Mouse (Mus musculus): ENCODE measurements at regions not wholly inside any gene's neighbourhood (a gene's known extent, or its start where the extent isn't known, plus 50 kb on each side); places are given as distances from the start of the nearest gene placed in this dataset.

DNA sequence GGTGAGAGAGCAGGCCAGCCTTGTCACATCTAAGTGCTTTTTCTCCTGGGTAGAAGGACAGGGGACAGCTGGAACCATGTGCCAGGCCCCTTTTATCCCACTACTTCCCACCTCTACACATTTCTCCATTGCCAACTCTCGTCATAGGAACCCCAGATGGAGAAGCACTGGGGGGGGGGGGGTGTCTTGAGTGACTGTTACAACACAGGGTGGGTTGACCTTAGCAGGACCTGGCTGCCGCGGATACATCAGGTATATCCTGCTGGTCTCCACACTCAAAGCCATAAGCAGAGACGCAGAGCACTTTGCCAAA, 70.1 kb upstream of the Ppp2r5c start:
- Histone ChIP-seq H3K4me1 (peaks cover 63% of the 10 kb centered on the region), H3K9me3 (no peaks in the 10 kb centered on the region), H3K27me3 (ENCODE audit: poor library complexity, severe bottlenecking) (peaks cover 84% of the 10 kb centered on the region), H3K27ac (0 out of 2 replicates have a peak overlapping the region, but pooled peaks have one; percentile 35), H3K36me3 (replicated peaks) (no peaks in the 10 kb centered on the region), H3K4me3 (no peak overlapping the region)
- no peak for DNase-seq (ENCODE audit: extremely low spot score, low spot score)
- 71% methylated on average over 4 of the region's 4 CpGs for WGBS

DNA sequence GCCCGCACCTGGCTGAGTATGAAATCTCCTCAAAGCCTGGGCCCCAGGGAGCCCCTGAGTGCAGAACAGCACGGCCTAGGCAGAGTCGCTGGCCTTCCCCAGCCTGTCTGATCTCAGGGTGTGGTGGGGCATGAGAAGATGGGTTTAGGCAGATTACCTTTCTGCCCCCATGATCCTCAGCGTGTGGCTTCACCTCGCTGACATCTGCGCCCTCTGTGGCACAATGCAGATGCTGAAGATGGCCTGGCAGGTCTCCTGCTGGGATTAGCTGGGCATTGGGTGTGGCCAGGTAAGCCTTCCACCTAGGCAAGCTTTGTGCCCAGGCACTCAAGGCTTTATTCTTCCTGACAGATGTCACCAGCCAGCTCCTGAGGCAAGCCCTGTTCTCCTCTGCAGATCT, 69.6 kb upstream of the Ppp2r5c start:
- WGBS, result 47% methylated on average over 6 of the region's 6 CpGs
- peaks cover 59% of the 10 kb centered on the region for H3K4me1 ChIP-seq

DNA sequence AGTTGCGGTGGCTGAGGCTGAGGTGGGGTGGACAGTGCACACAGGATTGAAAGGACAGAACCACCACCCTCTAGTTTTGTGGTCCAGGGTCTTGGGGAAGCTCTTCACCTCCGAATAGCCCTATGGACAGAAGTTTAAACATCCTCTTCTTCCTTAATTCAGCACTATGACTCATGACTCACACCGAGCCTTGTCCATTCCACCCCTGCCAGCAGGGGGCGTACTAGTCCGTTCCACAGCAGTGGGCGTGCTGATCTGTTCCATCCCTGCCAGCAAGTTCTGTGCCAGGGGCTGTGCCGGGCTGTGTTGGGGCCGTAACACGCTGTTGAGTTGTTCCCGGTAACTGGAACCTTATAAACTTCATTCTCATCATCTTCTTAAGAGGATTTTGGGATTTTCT, 69.2 kb upstream of the Ppp2r5c start:
- Histone ChIP-seq H3K27ac (0 out of 2 replicates have a peak overlapping the region, but pooled peaks have one; percentile 12), H3K4me1 (peaks cover 55% of the 10 kb centered on the region), H3K27me3 (ENCODE audit: poor library complexity, severe bottlenecking) (peaks cover 75% of the 10 kb centered on the region), H3K9me3 (no peaks in the 10 kb centered on the region), H3K4me3 (no peak overlapping the region), H3K36me3 (replicated peaks) (no peaks in the 10 kb centered on the region)
- DNase-seq (ENCODE audit: extremely low spot score, low spot score), result no peak
- WGBS, result 59% methylated on average over 10 of the region's 10 CpGs

More for the DNA sequence above, 69.6 kb upstream of the Ppp2r5c start:
- H3K27me3 ChIP-seq (ENCODE audit: poor library complexity, severe bottlenecking), result peaks cover 79% of the 10 kb centered on the region
- 0 out of 2 replicates have a peak overlapping the region, but pooled peaks have one; percentile 12 for H3K27ac ChIP-seq
- H3K9me3 ChIP-seq, result no peaks in the 10 kb centered on the region
- no peaks in the 10 kb centered on the region for H3K36me3 ChIP-seq (replicated peaks)
- no peak for DNase-seq (ENCODE audit: extremely low spot score, low spot score)
- H3K4me3 ChIP-seq, result no peak overlapping the region

DNA sequence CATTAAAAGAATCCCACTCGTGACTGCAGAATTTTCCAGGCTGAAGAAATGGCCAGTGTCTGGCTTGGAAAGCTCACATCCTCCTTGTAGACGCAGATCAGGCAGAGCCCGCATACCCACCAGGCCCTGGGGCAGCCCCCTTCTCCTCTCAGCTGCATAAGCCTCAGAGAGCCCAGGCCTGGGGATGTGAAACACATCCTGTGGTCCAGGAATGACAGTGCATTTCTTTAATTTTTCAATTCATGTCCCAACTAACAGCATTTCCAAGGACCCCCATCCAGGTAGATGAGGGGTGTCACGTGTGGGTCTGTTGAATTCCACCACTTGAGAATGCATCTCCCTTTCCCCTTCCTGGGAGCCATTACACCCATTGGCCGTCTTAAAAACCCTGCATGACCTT, 68.6 kb upstream of the Ppp2r5c start:
- H3K27ac ChIP-seq, result no peak overlapping the region
- 72% methylated on average over 5 of the region's 5 CpGs for WGBS

DNA sequence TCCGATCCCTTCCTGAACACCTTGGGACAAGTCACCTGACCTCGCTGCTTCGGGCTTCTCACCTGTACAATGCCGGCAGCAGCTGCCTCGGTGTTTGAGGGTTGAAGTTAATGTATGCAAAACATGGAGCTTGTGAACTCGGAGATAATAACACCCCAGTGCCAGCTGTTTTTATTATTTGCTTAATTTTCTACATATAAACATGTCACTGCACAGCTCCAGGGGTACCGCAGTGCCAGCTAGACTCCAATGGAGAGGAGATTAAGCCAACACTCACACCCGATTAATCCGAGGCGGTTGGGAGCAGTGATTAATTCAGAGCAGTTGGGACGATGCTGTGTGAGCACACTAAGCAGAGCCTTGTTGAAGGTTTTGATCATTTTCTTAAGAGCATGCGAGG, 67.2 kb upstream of the Ppp2r5c start:
- Histone ChIP-seq H3K4me3 (no peak overlapping the region), H3K4me1 (peaks cover 35% of the 10 kb centered on the region), H3K27me3 (ENCODE audit: poor library complexity, severe bottlenecking) (peaks cover 58% of the 10 kb centered on the region), H3K36me3 (replicated peaks) (no peaks in the 10 kb centered on the region), H3K27ac (no peak overlapping the region), H3K9me3 (no peaks in the 10 kb centered on the region)
- WGBS, result 71% methylated on average over 12 of the region's 12 CpGs
- DNase-seq (ENCODE audit: extremely low spot score, low spot score), result no peak

More for the DNA sequence above, 68.6 kb upstream of the Ppp2r5c start:
- peaks cover 49% of the 10 kb centered on the region for H3K4me1 ChIP-seq
- DNase-seq (ENCODE audit: extremely low spot score, low spot score), result no peak
- no peaks in the 10 kb centered on the region for H3K9me3 ChIP-seq
- H3K27me3 ChIP-seq (ENCODE audit: poor library complexity, severe bottlenecking), result peaks cover 69% of the 10 kb centered on the region
- no peaks in the 10 kb centered on the region for H3K36me3 ChIP-seq (replicated peaks)
- H3K4me3 ChIP-seq, result no peak overlapping the region

DNA sequence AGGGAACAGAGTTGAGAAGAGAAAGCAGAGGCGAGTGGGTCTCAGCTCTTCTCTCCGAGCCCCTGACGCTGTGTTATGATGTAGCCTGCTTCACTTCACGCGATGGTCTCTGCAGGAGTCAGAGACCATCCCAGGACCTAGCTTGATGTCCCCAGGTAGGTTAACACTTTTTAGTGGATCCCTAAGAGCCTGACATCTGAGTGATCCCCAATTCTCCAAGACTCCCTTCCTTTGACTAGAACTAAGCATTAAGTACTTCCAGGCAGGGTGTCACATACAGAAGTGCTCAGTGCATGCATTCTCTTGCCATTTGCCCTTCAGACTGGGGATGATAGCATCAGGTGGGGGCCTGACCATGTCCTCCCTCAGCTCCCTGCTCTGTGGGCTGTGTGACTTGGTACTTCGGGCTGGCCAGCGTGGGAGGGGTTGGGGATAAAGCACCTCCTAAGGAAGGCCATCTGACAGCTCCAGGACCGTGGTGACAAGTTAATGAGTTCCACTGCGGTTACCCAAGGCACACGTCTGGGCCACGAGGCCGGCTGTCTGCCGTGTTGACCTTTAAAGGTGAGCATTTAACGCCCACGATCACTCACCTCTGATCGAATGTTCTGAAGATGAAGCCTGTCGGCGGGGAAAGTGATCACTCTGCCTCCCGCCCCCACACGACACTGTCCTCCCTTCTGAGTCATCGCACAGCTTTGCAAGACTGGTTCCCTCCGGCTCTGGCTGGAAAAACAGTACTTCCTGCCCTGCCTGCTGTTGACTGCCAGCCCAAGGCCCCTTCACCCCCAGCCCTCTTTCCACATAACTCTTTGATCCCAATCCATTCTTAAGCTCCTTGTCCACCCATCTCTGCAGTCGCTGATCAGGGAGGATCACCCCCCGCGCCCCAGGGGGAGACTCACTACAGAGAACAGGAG, 65.8 kb upstream of the Ppp2r5c start:
- H3K36me3 ChIP-seq (replicated peaks), result no peaks in the 10 kb centered on the region
- H3K9me3 ChIP-seq, result no peaks in the 10 kb centered on the region
- peak overlapping the region; percentile 35; the same call in 1 of the 2 replicates for H3K27ac ChIP-seq
- DNase-seq (ENCODE audit: extremely low spot score, low spot score), result no peak
- H3K4me3 ChIP-seq, result no peak overlapping the region
- WGBS, result 83% methylated on average over 25 of the region's 25 CpGs
- peaks cover 35% of the 10 kb centered on the region for H3K4me1 ChIP-seq
- peaks cover 48% of the 10 kb centered on the region for H3K27me3 ChIP-seq (ENCODE audit: poor library complexity, severe bottlenecking)

DNA sequence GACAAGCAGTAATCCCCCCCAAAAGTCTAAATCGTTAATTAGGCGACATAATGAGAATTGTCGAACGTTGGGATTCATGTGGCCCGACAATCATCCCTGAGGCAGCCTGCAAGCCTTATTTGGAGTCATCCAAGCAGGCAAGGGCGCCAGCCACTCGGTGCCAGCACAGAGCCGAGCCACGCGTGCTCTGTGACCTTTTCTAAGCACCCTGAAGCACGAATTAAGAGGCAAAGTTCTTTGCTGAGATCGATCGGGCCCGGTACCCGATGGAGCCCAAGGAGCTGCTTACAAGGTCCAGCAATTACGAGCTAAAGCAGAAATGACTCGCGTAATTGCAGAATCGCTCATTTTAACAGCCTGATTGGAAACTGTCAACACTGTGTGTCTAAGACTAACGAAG, 61.9 kb upstream of the Ppp2r5c start:
- Histone ChIP-seq H3K4me3 (no peak overlapping the region), H3K36me3 (replicated peaks) (no peaks in the 10 kb centered on the region), H3K27ac (no peak overlapping the region), H3K9me3 (no peaks in the 10 kb centered on the region), H3K27me3 (ENCODE audit: poor library complexity, severe bottlenecking) (peaks cover 39% of the 10 kb centered on the region), H3K4me1 (peaks cover 32% of the 10 kb centered on the region)
- 63% methylated on average over 20 of the region's 20 CpGs for WGBS
- DNase-seq (ENCODE audit: extremely low spot score, low spot score), result no peak

DNA sequence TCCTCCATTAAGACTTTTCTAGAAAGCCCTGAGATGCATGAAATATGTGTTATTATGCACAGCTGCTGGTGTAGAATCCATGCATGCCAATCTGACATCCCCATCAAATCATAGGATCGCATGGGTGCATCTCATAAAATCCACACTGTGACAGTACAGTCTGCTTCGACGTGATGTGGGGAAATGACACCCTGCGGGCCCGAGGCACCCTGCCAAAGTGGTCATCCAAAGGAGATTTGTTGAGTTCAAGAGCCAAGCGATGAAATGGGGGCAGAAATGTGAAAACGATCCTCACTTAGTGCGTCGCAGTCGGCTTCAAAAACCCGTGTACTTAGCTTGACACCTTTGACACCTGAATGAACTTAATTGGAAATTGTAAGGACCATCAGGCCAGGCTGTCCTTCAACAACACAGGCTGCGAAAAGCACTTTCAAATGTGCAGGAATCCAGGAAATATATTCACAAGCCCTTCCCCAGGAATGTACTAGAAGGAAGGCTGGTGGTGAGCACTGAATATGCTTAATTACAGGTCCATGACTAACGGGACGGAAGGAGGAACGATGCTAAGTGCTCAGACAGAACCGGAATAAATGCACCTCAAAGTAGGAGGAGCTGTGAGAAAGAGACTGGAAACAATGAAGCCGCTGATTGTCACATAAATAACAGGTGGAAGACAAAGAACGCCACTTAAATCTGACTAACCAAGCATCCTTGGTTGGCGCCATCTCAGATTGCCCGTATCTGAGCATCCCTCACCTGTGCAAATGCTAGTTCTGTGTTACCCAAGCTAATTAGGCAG, 60.9 kb upstream of the Ppp2r5c start:
- WGBS, result 79% methylated on average over 20 of the region's 20 CpGs

DNA sequence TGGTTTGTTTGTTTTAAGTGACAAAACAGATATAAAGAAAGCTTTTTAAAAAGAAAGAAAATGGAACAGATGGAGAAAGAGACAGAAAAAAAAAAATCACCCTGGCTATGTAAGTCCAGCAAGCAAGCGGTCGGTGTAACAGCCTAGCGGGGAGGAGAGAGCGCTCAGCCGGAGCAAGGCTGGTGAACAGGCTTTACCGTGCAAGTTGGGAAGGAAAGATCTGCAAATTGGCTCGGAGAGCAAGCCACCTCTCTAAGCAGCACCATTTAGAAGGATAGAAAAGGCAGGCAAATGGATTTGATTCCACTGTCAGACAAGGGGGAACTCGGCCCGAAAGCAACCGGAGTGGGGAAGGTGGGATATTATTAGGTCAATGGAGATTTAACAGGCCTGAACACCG, 59.9 kb upstream of the Ppp2r5c start:
- peaks cover 23% of the 10 kb centered on the region for H3K27me3 ChIP-seq (ENCODE audit: poor library complexity, severe bottlenecking)
- WGBS, result 69% methylated on average over 11 of the region's 11 CpGs
- no peaks in the 10 kb centered on the region for H3K36me3 ChIP-seq (replicated peaks)
- peaks cover 29% of the 10 kb centered on the region for H3K4me1 ChIP-seq
- H3K9me3 ChIP-seq, result no peaks in the 10 kb centered on the region
- H3K27ac ChIP-seq, result no peak overlapping the region
- no peak overlapping the region for H3K4me3 ChIP-seq
- no peak for DNase-seq (ENCODE audit: extremely low spot score, low spot score)

More for the DNA sequence above, 60.9 kb upstream of the Ppp2r5c start:
- Histone ChIP-seq H3K36me3 (replicated peaks) (no peaks in the 10 kb centered on the region), H3K9me3 (no peaks in the 10 kb centered on the region), H3K27ac (no peak overlapping the region), H3K4me3 (no peak overlapping the region), H3K4me1 (peaks cover 31% of the 10 kb centered on the region), H3K27me3 (ENCODE audit: poor library complexity, severe bottlenecking) (peaks cover 30% of the 10 kb centered on the region)
- no peak for DNase-seq (ENCODE audit: extremely low spot score, low spot score)

DNA sequence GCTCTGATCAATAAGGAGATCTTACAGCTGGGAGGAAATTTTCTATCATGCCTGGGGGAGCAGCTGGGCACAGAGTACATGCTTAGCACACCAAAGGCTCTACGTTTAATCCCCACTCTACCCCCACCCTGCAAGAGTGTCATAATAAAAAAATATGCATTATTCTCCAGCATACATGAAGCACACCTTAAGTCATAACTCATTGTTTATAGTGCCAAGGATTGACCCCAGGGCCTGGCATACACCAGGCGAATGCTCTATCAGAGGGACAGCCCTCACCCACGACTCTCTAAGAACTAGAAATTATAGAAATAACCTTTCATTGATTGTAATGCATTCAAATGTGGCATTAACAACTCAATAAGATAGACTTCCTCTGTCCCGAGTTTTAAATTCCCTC, 59.4 kb upstream of the Ppp2r5c start:
- peaks cover 23% of the 10 kb centered on the region for H3K27me3 ChIP-seq (ENCODE audit: poor library complexity, severe bottlenecking)
- H3K27ac ChIP-seq, result no peak overlapping the region
- H3K9me3 ChIP-seq, result no peaks in the 10 kb centered on the region
- no peaks in the 10 kb centered on the region for H3K36me3 ChIP-seq (replicated peaks)
- H3K4me1 ChIP-seq, result peaks cover 29% of the 10 kb centered on the region
- DNase-seq (ENCODE audit: extremely low spot score, low spot score), result no peak
- 76% methylated on average over 4 of the region's 4 CpGs for WGBS
- H3K4me3 ChIP-seq, result no peak overlapping the region

DNA sequence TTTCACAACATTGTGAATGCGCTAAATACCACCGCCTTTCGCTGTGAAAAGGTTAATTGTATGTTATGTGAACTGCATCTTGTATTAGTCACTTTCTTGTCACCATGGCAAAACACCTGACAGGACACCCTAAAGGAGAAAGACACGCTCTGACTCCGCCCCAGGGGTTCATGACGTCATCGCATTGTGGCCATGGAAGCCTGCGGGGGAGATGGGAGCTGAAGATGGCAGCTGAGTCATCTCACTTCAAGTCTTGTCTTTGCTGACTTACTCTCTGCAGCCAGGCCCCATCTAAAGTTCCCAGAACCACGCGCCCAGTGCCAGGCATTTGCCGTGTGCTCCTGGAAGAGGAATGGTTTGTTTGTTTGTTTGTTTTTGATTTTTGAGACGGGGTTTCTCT, 57.5 kb upstream of the Ppp2r5c start:
- H3K4me1 ChIP-seq, result peaks cover 29% of the 10 kb centered on the region
- no peaks in the 10 kb centered on the region for H3K36me3 ChIP-seq (replicated peaks)
- no peak overlapping the region for H3K27ac ChIP-seq
- H3K9me3 ChIP-seq, result no peaks in the 10 kb centered on the region
- DNase-seq (ENCODE audit: extremely low spot score, low spot score), result no peak
- H3K4me3 ChIP-seq, result no peak overlapping the region
- peaks cover 20% of the 10 kb centered on the region for H3K27me3 ChIP-seq (ENCODE audit: poor library complexity, severe bottlenecking)
- WGBS, result 81% methylated on average over 12 of the region's 12 CpGs

DNA sequence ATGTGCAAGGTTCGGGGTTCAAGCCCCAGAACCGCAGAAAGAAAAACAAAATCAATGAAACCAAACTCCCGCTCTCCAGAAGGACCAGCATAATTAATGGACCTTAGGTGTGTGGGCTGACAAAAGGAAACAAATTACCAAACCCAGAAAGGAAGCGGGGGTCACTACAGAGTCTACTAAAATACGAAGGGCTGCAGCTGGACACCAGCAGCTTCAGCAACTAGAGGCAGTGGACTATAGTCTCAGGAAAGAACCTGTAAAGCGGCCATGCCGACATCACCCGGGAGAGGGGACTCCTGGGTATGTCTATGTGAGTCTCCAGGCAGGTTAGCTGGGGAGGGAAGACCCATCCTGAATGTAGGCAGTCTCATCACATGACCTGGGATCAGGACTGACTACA, 55.5 kb upstream of the Ppp2r5c start:
- H3K4me3 ChIP-seq, result no peak overlapping the region
- H3K4me1 ChIP-seq, result peaks cover 12% of the 10 kb centered on the region; the same call in 1 of the 2 replicates
- no peak for DNase-seq (ENCODE audit: extremely low spot score, low spot score)
- no peaks in the 10 kb centered on the region for H3K9me3 ChIP-seq
- 89% methylated on average over 8 of the region's 8 CpGs for WGBS
- H3K27ac ChIP-seq, result no peak overlapping the region
- H3K36me3 ChIP-seq (replicated peaks), result no peaks in the 10 kb centered on the region
- peaks cover 12% of the 10 kb centered on the region for H3K27me3 ChIP-seq (ENCODE audit: poor library complexity, severe bottlenecking)

DNA sequence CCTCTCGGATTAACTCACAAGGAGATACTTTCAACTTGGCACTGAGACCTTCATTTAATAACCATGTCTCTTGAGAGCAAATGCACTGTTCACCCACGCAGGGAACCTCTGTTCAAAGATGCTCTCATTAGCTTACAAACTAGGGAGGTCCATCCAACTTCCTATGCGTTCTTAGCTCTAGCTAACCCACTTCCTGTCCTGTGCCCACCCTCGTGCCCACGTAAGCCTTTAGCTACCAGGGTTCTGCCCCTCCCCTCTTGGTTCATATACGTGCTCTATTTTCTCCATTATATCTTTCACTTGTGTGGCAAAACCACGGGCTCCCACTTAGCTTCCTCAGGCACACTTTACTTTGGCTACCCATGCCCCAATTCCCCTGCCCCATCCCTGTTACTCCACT, 53.4 kb upstream of the Ppp2r5c start:
- H3K27ac ChIP-seq, result no peak overlapping the region
- H3K4me1 ChIP-seq, result no peaks in the 10 kb centered on the region
- no peaks in the 10 kb centered on the region for H3K36me3 ChIP-seq (replicated peaks)
- 85% methylated on average over 7 of the region's 7 CpGs for WGBS
- no peak for DNase-seq (ENCODE audit: extremely low spot score, low spot score)
- no peak overlapping the region for H3K4me3 ChIP-seq
- H3K9me3 ChIP-seq, result no peaks in the 10 kb centered on the region
- H3K27me3 ChIP-seq (ENCODE audit: poor library complexity, severe bottlenecking), result no peaks in the 10 kb centered on the region

Data from forebrain, embryonic 10.5 days (tissue).